Mouse (Mus musculus): ENCODE results near the gene Borcs5. TPM values are rescaled to one million over a fixed set of nuclear protein-coding genes. Genes with fewer than 3 reads are reported as not detected.
A peak's percentile ranks its signal among the peaks of the same experiment; 100 is the strongest.

Borcs5 gene
- polyA plus RNA-seq, 1 experiment from 2014 or later = 15.4 TPM

DNA sequence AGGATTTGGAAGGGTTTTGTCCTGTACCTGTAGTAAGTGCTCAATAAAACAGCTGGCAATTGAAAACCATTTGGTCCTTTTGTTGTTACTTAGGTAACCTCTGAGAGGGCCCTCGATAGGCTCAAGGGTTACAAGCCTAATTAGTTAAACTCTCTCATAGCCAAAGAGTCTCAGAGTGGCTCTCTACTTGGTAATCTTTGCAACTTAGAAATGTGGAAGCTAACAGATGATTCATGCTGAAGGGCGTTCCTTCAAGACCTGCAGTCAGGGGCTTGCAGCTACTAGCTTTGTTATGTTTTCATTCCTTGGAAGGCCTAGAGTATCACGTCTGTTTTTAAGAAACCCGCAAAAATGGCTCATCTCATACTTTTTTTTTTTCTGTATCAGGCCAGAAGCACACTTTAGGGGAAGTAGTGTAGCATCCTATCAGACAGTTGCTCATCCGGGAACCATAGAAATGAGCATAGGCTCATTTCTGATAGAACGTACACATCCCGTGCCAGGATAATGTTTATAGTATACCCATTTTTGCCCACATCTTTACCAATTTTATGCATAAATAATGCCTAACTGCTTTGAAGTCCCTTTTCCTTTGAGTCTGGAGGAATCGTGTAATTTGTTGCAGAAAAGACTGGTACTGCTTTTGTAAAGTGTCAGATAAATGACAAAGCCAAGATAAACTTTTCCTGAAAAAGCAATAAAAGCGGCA, 2.6 kb downstream of the Borcs5 start:
- CTCF ChIA-PET = interaction anchor here (0.7 to 2.2 kb wide), 4 partner anchors 16 to 234 kb away, joined by 3 to 5 read pairs (median 3); no protein-coding TSS in a partner anchor
- H3K27me3 ChIP-seq = no peaks in the 10 kb centered on the region
- in situ Hi-C loops (cut with MboI; ENCODE audit: low pct_unique_long_range_greater_than_20kb) = no loop called here
- POLR2A ChIA-PET = no interaction called here
- no peak for ATAC-seq
- TF ChIP-seq CTCF (IDR thresholded peaks at IDR 0.05) = no peak
- no peak for DNase-seq (ENCODE audit: low read depth, low spot score)

DNA sequence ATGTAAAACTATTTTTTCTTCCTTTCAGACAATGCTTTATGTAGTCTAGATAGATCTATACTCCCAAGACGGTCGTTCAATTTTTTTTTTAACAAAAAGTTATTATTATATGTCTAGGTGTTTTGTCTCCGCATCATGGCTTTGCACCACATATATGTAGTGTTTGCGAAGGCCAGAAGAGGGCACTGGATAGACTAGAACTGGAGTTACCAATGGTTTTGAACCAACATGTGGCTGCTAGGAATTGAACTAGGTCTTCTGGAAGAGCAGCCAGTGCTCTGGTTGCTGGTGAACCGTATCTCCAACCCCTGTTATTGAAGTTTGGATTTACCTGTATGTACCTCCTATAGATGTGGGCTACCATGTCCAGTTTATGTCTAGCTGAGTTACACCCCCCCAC, 4.0 kb downstream of the Borcs5 start:
- CTCF ChIA-PET = no interaction called here
- DNase-seq (ENCODE audit: low read depth, low spot score) = no peak
- no peaks in the 10 kb centered on the region for H3K27me3 ChIP-seq
- in situ Hi-C loops (cut with MboI; ENCODE audit: low pct_unique_long_range_greater_than_20kb) = no loop called here
- no peak for ATAC-seq
- no peak for TF ChIP-seq CTCF (IDR thresholded peaks at IDR 0.05)
- POLR2A ChIA-PET = no interaction called here

DNA sequence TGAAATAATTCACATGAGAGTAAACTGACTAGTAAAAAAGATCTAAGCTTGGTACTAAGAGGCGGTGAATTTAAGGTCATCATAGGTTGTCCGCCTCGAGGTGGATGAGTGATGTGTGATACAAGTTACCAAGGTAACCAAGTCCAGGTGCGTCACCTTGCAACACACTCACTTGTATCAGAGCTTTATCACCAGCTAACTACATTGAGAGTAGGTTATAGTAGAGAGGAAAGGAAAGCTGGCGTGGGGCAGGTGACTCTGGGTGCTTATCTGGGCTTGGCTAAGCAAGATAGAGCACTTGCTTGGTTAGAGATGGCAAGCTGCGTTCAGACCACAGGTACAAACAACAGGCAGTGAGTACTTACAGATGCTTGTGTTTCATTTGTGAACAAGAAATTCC, 7.5 kb downstream of the Borcs5 start:
- DNase-seq (ENCODE audit: low read depth, low spot score) (no peak), ATAC-seq (no peak)
- no peaks in the 10 kb centered on the region for H3K27me3 ChIP-seq
- TF ChIP-seq CTCF (IDR thresholded peaks at IDR 0.05) = no peak
- ChIA-PET POLR2A (no interaction called here), CTCF (interaction anchor here (1.0 to 1.2 kb wide), 3 partner anchors 12 to 217 kb away, joined by 3 to 4 read pairs (median 4); no protein-coding TSS in a partner anchor)
- in situ Hi-C loops (cut with MboI; ENCODE audit: low pct_unique_long_range_greater_than_20kb) = no loop called here

DNA sequence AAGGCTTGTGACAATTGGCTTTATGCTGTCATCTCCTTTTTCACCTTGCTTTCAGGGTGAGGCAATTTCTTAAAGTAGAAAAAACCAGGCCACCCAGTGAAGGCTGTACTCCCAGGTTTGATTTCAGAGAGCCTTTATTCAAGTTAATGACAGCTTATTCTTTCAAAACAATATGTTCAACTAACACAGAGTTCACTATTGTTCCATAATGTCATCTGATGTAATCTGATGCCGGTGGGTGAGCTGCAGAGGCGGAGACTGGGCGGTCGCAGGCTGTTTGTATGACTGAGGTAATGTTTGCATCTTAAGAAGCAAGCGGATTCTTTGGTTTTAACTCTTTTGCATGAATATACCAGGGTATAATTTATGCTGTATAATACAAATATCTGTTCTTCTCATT, 8.3 kb downstream of the Borcs5 start:
- ATAC-seq (no peak), DNase-seq (ENCODE audit: low read depth, low spot score) (no peak)
- CTCF ChIA-PET = interaction anchor here (1.0 to 1.7 kb wide), 4 partner anchors 10 to 216 kb away, joined by 3 to 5 read pairs (median 4); no protein-coding TSS in a partner anchor
- POLR2A ChIA-PET = interaction anchor here (0.6 kb wide), 1 partner anchor 180 kb away, joined by 3 read pairs; no protein-coding TSS in a partner anchor
- in situ Hi-C loops (cut with MboI; ENCODE audit: low pct_unique_long_range_greater_than_20kb) = no loop called here
- TF ChIP-seq CTCF (IDR thresholded peaks at IDR 0.05) = no peak
- no peaks in the 10 kb centered on the region for H3K27me3 ChIP-seq

DNA sequence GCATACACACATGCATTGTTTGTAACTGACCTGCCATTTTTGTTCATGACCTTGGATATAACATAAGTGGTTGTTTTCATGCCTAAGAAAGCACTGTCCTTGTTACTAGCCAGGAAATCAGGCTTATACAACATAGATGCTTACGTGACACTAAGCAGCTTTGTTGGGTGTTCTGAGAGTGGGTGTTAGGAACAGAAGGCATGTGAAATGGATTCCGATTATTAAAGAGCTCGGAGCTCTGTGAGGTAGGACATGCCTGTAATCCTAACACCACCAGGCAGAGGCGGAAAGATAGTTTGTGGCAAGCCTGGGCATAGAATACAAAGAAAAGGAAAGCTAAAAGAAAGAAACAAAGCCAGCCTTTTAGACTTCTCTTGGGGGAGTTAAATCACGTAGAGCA, 9.0 kb downstream of the Borcs5 start:
- no peaks in the 10 kb centered on the region for H3K27me3 ChIP-seq
- in situ Hi-C loops (cut with MboI; ENCODE audit: low pct_unique_long_range_greater_than_20kb) = no loop called here
- ChIA-PET CTCF (interaction anchor here (1.0 to 1.7 kb wide), 3 partner anchors 9 to 215 kb away, joined by 3 to 5 read pairs (median 5); no protein-coding TSS in a partner anchor), POLR2A (no interaction called here)
- no peak for TF ChIP-seq CTCF (IDR thresholded peaks at IDR 0.05)
- no peak for DNase-seq (ENCODE audit: low read depth, low spot score)
- no peak for ATAC-seq

DNA sequence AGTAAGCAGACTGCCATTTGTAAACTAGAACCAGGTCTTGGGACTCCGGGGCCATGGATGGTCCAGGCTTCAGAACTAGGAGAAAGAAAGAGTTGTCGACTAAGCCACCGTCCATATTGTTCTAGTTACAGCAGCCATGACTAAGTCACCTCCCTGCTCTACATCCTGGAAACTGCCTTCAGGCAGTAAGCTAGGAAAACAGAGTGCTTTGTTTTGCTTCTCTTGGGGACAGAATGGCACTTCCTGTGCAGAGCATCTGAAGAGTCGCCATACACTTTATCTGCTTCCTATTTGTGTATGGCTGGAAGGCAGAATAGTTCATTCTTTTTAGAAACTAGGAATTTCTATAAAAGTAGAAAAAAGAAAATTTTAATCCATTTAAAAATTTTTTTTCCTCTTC, 17.2 kb downstream of the Borcs5 start:
- in situ Hi-C loops (cut with MboI; ENCODE audit: low pct_unique_long_range_greater_than_20kb) = loop anchor here (5.0 kb wide), 2 partner anchors 206 to 291 kb away; no protein-coding TSS in a partner anchor
- no peaks in the 10 kb centered on the region for H3K27me3 ChIP-seq
- ATAC-seq = no peak
- CTCF ChIA-PET = interaction anchor here (1.2 kb wide), 1 partner anchor 79 kb away, joined by 3 read pairs; no protein-coding TSS in a partner anchor
- POLR2A ChIA-PET = interaction anchor here (0.6 kb wide), 1 partner anchor 162 kb away, joined by 3 read pairs; no protein-coding TSS in a partner anchor
- no peak for DNase-seq (ENCODE audit: low read depth, low spot score)
- no peak for TF ChIP-seq CTCF (IDR thresholded peaks at IDR 0.05)

DNA sequence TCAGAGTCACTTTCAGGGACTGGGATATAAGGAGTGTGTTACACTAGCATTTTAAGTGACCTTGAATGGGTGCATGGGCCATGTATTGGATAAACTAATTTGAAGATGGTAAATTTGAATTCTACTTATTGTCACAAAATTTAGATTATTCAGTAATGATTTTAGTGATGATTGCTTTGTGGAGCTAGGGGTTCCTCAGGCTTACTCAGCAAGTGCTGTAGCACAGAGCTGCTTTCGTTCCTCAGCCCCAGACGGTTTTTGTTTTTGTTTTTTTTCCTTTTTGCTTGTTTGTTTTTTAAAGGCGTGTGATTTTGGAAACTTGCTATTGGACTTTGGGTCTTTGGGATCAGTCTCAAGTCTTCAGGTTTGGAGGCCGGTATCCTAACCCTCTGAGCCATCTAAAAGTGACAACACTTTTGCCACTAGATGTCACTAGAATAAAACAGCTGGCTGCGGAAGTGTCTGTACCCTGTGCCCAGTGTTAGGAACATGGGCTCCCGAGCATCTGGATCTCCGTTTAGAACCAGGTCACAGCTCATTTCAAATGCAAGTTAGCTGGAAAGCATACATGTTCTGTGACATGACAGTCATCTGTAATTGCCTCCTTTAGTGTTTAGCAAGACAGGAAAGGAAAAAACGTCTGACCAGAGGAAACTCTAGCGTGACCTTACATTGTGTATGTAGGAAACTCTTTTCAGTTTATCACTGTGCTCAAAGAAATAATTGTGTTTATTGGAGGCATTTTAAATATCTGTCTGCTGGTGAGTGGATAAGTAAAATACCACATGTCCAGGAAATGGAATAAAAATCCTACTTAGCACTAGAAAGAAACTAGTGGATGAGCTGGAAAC, 20.0 kb downstream of the Borcs5 start:
- DNase-seq (ENCODE audit: low read depth, low spot score) (no peak), ATAC-seq (peak; percentile 86)
- CTCF ChIA-PET = interaction anchor here (0.8 to 2.4 kb wide), 19 partner anchors 10 to 288 kb away, joined by 3 to 17 read pairs (median 4); no protein-coding TSS in a partner anchor
- POLR2A ChIA-PET = interaction anchor here (1.1 kb wide), 1 partner anchor 9 kb away, joined by 3 read pairs; no protein-coding TSS in a partner anchor
- TF ChIP-seq CTCF (IDR thresholded peaks at IDR 0.05) = peak; percentile 79
- H3K27me3 ChIP-seq = no peaks in the 10 kb centered on the region
- in situ Hi-C loops (cut with MboI; ENCODE audit: low pct_unique_long_range_greater_than_20kb) = loop anchor here (5.0 kb wide), 2 partner anchors 203 to 288 kb away; no protein-coding TSS in a partner anchor

GRCm38 (mm10) chr6:134660714-134661406, 21.6 kb downstream of the Borcs5 start:
- no peak for TF ChIP-seq CTCF (IDR thresholded peaks at IDR 0.05)
- ATAC-seq = no peak
- ChIA-PET CTCF (no interaction called here), POLR2A (no interaction called here)
- DNase-seq (ENCODE audit: low read depth, low spot score) = no peak
- no peaks in the 10 kb centered on the region for H3K27me3 ChIP-seq
- in situ Hi-C loops (cut with MboI; ENCODE audit: low pct_unique_long_range_greater_than_20kb) = loop anchor here (5.0 kb wide), 1 partner anchor 166 kb away; no protein-coding TSS in a partner anchor

GRCm38 (mm10) chr6:134664573-134664972, 25.3 kb downstream of the Borcs5 start:
- H3K27me3 ChIP-seq = no peaks in the 10 kb centered on the region
- DNase-seq (ENCODE audit: low read depth, low spot score) (no peak), ATAC-seq (no peak)
- ChIA-PET POLR2A (no interaction called here), CTCF (interaction anchor here (0.9 to 1.9 kb wide), 3 partner anchors 65 to 164 kb away, joined by 3 to 4 read pairs (median 4); no protein-coding TSS in a partner anchor)
- no peak for TF ChIP-seq CTCF (IDR thresholded peaks at IDR 0.05)
- in situ Hi-C loops (cut with MboI; ENCODE audit: low pct_unique_long_range_greater_than_20kb) = loop anchor here (5.0 kb wide), 1 partner anchor 163 kb away; no protein-coding TSS in a partner anchor

DNA sequence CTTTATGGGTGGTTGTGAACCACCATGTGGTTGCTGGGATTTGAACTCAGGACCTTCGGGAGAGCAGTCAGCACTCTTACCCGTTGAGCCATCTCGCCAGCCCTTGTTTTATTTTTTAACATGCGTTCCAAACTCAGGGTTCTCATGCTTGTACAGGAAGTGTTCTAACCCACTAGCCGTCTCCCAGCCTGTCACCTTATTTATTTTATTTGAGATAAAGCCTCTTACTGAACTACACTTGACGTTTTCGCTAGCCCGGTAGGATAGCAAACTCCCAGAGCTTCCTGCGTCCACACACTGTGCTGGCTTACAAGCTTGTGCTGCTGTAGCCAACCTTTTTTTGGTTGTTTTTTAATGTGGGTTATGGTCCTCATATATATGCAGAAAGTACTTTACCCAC, 26.5 kb downstream of the Borcs5 start:
- POLR2A ChIA-PET = no interaction called here
- H3K27me3 ChIP-seq = no peaks in the 10 kb centered on the region
- no peak for DNase-seq (ENCODE audit: low read depth, low spot score)
- in situ Hi-C loops (cut with MboI; ENCODE audit: low pct_unique_long_range_greater_than_20kb) = no loop called here
- ATAC-seq = no peak
- peak; percentile 41 for TF ChIP-seq CTCF (IDR thresholded peaks at IDR 0.05)
- CTCF ChIA-PET = interaction anchor here (1.3 to 1.9 kb wide), 2 partner anchors 63 to 128 kb away, joined by 4 read pairs; no protein-coding TSS in a partner anchor
